Mouse (Mus musculus): Measurements from ENCODE around the gene Kctd17. TPM values are rescaled to one million over a fixed set of nuclear protein-coding genes. Genes with fewer than 3 reads are reported as not detected.

The Kctd17 gene
- polyA plus RNA-seq, 1 experiment = 31.4 TPM

DNA sequence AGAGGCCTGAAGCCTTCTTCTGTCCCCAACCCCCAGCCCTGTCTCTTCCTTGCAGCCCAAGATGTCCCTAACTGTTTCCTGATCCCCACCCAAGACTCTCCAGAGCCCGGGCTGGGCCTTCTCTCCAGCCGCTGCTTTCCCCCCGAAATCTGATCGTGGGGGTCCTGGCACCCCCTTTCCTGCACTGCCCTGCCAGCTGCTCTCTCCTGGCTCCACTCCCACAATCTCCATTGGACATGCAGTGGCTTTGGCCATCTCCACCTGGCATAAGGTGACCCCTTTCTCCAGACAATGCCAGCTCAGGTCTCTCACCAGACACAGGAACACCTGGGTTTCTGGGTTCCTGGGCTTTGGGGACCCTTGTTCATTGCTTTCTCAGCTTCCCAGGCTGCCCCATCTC lies 49.7 kb downstream of the Kctd17 start:
- no peaks in the 10 kb centered on the region for H3K27me3 ChIP-seq (ENCODE audit: control insufficient read depth, insufficient read depth, low read length, poor library complexity, severe bottlenecking)
- no peak overlapping the region for H3K27ac ChIP-seq (ENCODE audit: insufficient read depth, low read length)
- H3K36me3 ChIP-seq (ENCODE audit: control insufficient read depth, insufficient read depth, low read length, poor library complexity, severe bottlenecking) = no peaks in the 10 kb centered on the region
- H3K4me3 ChIP-seq (ENCODE audit: low read depth, low read length) = no peak overlapping the region
- H3K4me1 ChIP-seq (ENCODE audit: control insufficient read depth, insufficient read depth, low read length) = no peaks in the 10 kb centered on the region
- H3K9me3 ChIP-seq (replicated peaks; ENCODE audit: control insufficient read depth, insufficient read depth, low read length, poor library complexity, severe bottlenecking) = no peaks in the 10 kb centered on the region
- TF ChIP-seq CTCF (IDR thresholded peaks at IDR 0.05; ENCODE audit: low read depth, low read length) = no peak
- no peak for TF ChIP-seq EP300 (IDR thresholded peaks at IDR 0.05; ENCODE audit: insufficient read depth, low read depth, low read length)
- TF ChIP-seq POLR2A (IDR thresholded peaks at IDR 0.05; ENCODE audit: insufficient read depth, low read length) = no peak
- H3K9ac ChIP-seq (ENCODE audit: low read depth, poor library complexity, severe bottlenecking) = no peak overlapping the region

DNA sequence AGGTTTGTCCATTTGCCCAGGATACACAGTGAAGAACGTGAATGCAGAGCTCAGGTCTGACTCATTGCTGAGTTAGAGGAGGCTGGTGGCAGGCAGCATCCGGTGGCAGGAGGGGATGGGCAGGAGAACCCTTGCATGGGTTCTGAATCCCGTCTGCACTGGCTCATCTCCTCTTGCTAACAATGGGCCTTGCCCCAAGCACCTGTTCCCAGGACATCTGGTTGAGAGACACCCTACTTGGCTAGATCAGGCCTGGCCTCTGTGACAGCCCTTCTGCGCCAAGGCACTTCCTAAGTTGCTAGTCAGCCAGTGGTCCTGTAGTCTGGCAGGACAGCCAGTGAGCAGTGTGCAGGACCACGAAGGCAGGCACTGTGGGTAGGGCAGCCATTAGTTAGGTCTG lies 51.1 kb downstream of the Kctd17 start:
- Histone ChIP-seq H3K9ac (ENCODE audit: low read depth, poor library complexity, severe bottlenecking) (no peak overlapping the region), H3K4me3 (ENCODE audit: low read depth, low read length) (no peak overlapping the region), H3K27ac (ENCODE audit: insufficient read depth, low read length) (no peak overlapping the region), H3K4me1 (ENCODE audit: control insufficient read depth, insufficient read depth, low read length) (no peaks in the 10 kb centered on the region), H3K36me3 (ENCODE audit: control insufficient read depth, insufficient read depth, low read length, poor library complexity, severe bottlenecking) (no peaks in the 10 kb centered on the region), H3K27me3 (ENCODE audit: control insufficient read depth, insufficient read depth, low read length, poor library complexity, severe bottlenecking) (no peaks in the 10 kb centered on the region), H3K9me3 (replicated peaks; ENCODE audit: control insufficient read depth, insufficient read depth, low read length, poor library complexity, severe bottlenecking) (no peaks in the 10 kb centered on the region)
- no peak for TF ChIP-seq POLR2A (IDR thresholded peaks at IDR 0.05; ENCODE audit: insufficient read depth, low read length)
- no peak for TF ChIP-seq EP300 (IDR thresholded peaks at IDR 0.05; ENCODE audit: insufficient read depth, low read depth, low read length)
- TF ChIP-seq CTCF (IDR thresholded peaks at IDR 0.05; ENCODE audit: low read depth, low read length) = no peak

- H3K4me3 ChIP-seq (ENCODE audit: low read depth, low read length) = no peak overlapping the region
- no peaks in the 10 kb centered on the region for H3K9me3 ChIP-seq (replicated peaks; ENCODE audit: control insufficient read depth, insufficient read depth, low read length, poor library complexity, severe bottlenecking)
- no peaks in the 10 kb centered on the region for H3K27me3 ChIP-seq (ENCODE audit: control insufficient read depth, insufficient read depth, low read length, poor library complexity, severe bottlenecking)
- H3K4me1 ChIP-seq (ENCODE audit: control insufficient read depth, insufficient read depth, low read length) = no peaks in the 10 kb centered on the region
- no peaks in the 10 kb centered on the region for H3K36me3 ChIP-seq (ENCODE audit: control insufficient read depth, insufficient read depth, low read length, poor library complexity, severe bottlenecking)
- no peak overlapping the region for H3K27ac ChIP-seq (ENCODE audit: insufficient read depth, low read length)
- H3K9ac ChIP-seq (ENCODE audit: low read depth, poor library complexity, severe bottlenecking) = no peak overlapping the region
- no peak for TF ChIP-seq CTCF (IDR thresholded peaks at IDR 0.05; ENCODE audit: low read depth, low read length)
- TF ChIP-seq POLR2A (IDR thresholded peaks at IDR 0.05; ENCODE audit: insufficient read depth, low read length) = no peak
These were observed 51.7 kb downstream of the Kctd17 start for GRCm38 (mm10) chr15:78480111-78480510.

DNA sequence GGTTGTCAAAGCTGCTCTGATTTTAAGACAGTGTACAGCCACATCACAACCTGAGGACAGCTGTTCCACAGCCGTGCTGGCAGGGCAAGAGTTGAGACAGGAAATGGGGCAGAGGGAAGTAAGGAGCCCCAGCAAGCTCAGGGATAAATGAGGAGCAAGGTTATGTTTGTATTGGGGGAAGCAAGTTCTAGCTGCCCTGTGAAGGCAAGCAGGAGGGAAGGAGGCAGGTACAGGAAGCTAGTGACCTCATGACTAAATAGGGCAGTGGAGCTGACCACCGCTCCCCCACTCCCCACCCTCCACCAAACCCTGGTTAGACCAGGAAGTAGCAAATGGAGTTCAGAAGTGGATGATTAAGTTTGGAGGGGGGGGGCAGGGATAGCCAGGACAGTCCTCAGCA lies 52.6 kb downstream of the Kctd17 start:
- Histone ChIP-seq H3K4me3 (ENCODE audit: low read depth, low read length) (no peak overlapping the region), H3K27ac (ENCODE audit: insufficient read depth, low read length) (no peak overlapping the region), H3K4me1 (ENCODE audit: control insufficient read depth, insufficient read depth, low read length) (no peaks in the 10 kb centered on the region), H3K36me3 (ENCODE audit: control insufficient read depth, insufficient read depth, low read length, poor library complexity, severe bottlenecking) (no peaks in the 10 kb centered on the region), H3K27me3 (ENCODE audit: control insufficient read depth, insufficient read depth, low read length, poor library complexity, severe bottlenecking) (no peaks in the 10 kb centered on the region), H3K9me3 (replicated peaks; ENCODE audit: control insufficient read depth, insufficient read depth, low read length, poor library complexity, severe bottlenecking) (no peaks in the 10 kb centered on the region), H3K9ac (ENCODE audit: low read depth, poor library complexity, severe bottlenecking) (no peak overlapping the region)
- TF ChIP-seq CTCF (IDR thresholded peaks at IDR 0.05; ENCODE audit: low read depth, low read length) = no peak
- no peak for TF ChIP-seq POLR2A (IDR thresholded peaks at IDR 0.05; ENCODE audit: insufficient read depth, low read length)

- TF ChIP-seq POLR2A (IDR thresholded peaks at IDR 0.05; ENCODE audit: insufficient read depth, low read length) (no peak), CTCF (IDR thresholded peaks at IDR 0.05; ENCODE audit: low read depth, low read length) (peak; percentile 46), EP300 (IDR thresholded peaks at IDR 0.05; ENCODE audit: insufficient read depth, low read depth, low read length) (no peak)
- Histone ChIP-seq H3K9ac (ENCODE audit: low read depth, poor library complexity, severe bottlenecking) (no peak overlapping the region), H3K4me3 (ENCODE audit: low read depth, low read length) (no peak overlapping the region), H3K4me1 (ENCODE audit: control insufficient read depth, insufficient read depth, low read length) (no peaks in the 10 kb centered on the region), H3K36me3 (ENCODE audit: control insufficient read depth, insufficient read depth, low read length, poor library complexity, severe bottlenecking) (no peaks in the 10 kb centered on the region), H3K9me3 (replicated peaks; ENCODE audit: control insufficient read depth, insufficient read depth, low read length, poor library complexity, severe bottlenecking) (no peaks in the 10 kb centered on the region), H3K27me3 (ENCODE audit: control insufficient read depth, insufficient read depth, low read length, poor library complexity, severe bottlenecking) (no peaks in the 10 kb centered on the region), H3K27ac (ENCODE audit: insufficient read depth, low read length) (no peak overlapping the region)
These were observed 53.2 kb downstream of the Kctd17 start for GRCm38 (mm10) chr15:78481448-78482000.

- H3K4me1 ChIP-seq (ENCODE audit: control insufficient read depth, insufficient read depth, low read length) = no peaks in the 10 kb centered on the region
- H3K9ac ChIP-seq (ENCODE audit: low read depth, poor library complexity, severe bottlenecking) = no peak overlapping the region
- TF ChIP-seq CTCF (IDR thresholded peaks at IDR 0.05; ENCODE audit: low read depth, low read length) (no peak), EP300 (IDR thresholded peaks at IDR 0.05; ENCODE audit: insufficient read depth, low read depth, low read length) (no peak), POLR2A (IDR thresholded peaks at IDR 0.05; ENCODE audit: insufficient read depth, low read length) (no peak)
- no peaks in the 10 kb centered on the region for H3K9me3 ChIP-seq (replicated peaks; ENCODE audit: control insufficient read depth, insufficient read depth, low read length, poor library complexity, severe bottlenecking)
- H3K4me3 ChIP-seq (ENCODE audit: low read depth, low read length) = no peak overlapping the region
- no peaks in the 10 kb centered on the region for H3K27me3 ChIP-seq (ENCODE audit: control insufficient read depth, insufficient read depth, low read length, poor library complexity, severe bottlenecking)
- no peak overlapping the region for H3K27ac ChIP-seq (ENCODE audit: insufficient read depth, low read length)
- no peaks in the 10 kb centered on the region for H3K36me3 ChIP-seq (ENCODE audit: control insufficient read depth, insufficient read depth, low read length, poor library complexity, severe bottlenecking)
These were observed 54.2 kb downstream of the Kctd17 start for GRCm38 (mm10) chr15:78482518-78482917.

All from ES-Bruce4 (cell line).